Comparison of ENCODE assay signal across 19 mouse cellular contexts in genomic region chr4:138648096-138648635, GRCm38 (mm10). TPM values are rescaled to one million over a fixed set of nuclear protein-coding genes. Genes with fewer than 3 reads are reported as not detected.
DNase-seq lines count a peak whose midpoint lies in the region; ATAC-seq and TF ChIP-seq lines count a peak whose summit lies in the region.
"Had no signal": no experiment of that assay in that cellular context is flagged by ENCODE, and none has a peak within 500 bp of the region (broad histone marks: within the 10 kb centered on the region; RNA-seq: fewer than 3 reads in every experiment).

No protein-coding gene starts in this region.

- DNase-seq in kidney, adult 11 months: peak; percentile 15
- DNase-seq in kidney, postnatal 25 days: no peak
- DNase-seq in ES-E14 (ENCODE audit: low read depth, low spot score): peak; percentile 20
- no peak for DNase-seq in embryonic facial prominence, embryonic 11.5 days (ENCODE audit: low spot score)
- DNase-seq in kidney, postnatal 14 days: peak; percentile 14
- no peak for DNase-seq in left cerebral cortex, postnatal 36 days (ENCODE audit: low spot score in 2 of 2)
- DNase-seq in left cerebral cortex, postnatal 14 days (ENCODE audit: low spot score in 2 of 2): no peak
- DNase-seq: adrenal gland, postnatal 14 days; cerebellum, adult 2 months; heart, postnatal 10 days; liver; lung, embryonic 14.5 days; thymus, postnatal 4 days had no signal

- H3K27ac ChIP-seq in ES-E14 (ENCODE audit: insufficient read depth, low read depth, low read length, poor library complexity, severe bottlenecking): no peak overlapping the region
- no peak overlapping the region for H3K27ac ChIP-seq in embryonic facial prominence, embryonic 11.5 days (replicated peaks; ENCODE audit: low read depth, low read length)
- H3K27ac ChIP-seq: stomach, embryonic 15.5 days had no signal

- in situ Hi-C loops in ES-E14 (cut with MboI; ENCODE audit: low sequenced_read_pairs in 2 of 2, unreplicated experiment in 2 of 2): no loop called here

- intact Hi-C loops in left cerebral cortex, postnatal 36 days (cut with DNase I): no loop called here
- intact Hi-C loops in left cerebral cortex, postnatal 14 days (cut with DNase I): no loop called here

- H3K4me3 ChIP-seq in ES-E14 (ENCODE audit: insufficient read depth in 1 of 2, low read depth in 1 of 2, low read length in 2 of 2, poor library complexity in 1 of 2, severe bottlenecking in 1 of 2): no peak overlapping the region
- no peak overlapping the region for H3K4me3 ChIP-seq in embryonic facial prominence, embryonic 11.5 days (ENCODE audit: low read depth, low read length)
- H3K4me3 ChIP-seq: erythroblast, embryonic 14.5 days; stomach, embryonic 15.5 days had no signal

- H3K4me1 ChIP-seq in ES-E14 (ENCODE audit: control insufficient read depth in 2 of 2, insufficient read depth in 2 of 2, low read length in 2 of 2, poor library complexity in 1 of 2): peaks cover 3 to 7% of the 10 kb centered on the region in 2 experiments; a peak in 2 of 4 replicates
- no peaks in the 10 kb centered on the region for H3K4me1 ChIP-seq in embryonic facial prominence, embryonic 11.5 days (ENCODE audit: control insufficient read depth, insufficient read depth, low read length)
- H3K4me1 ChIP-seq: stomach, embryonic 15.5 days had no signal

- 0 out of 2 replicates have a peak, but pooled peaks have one; percentile 44 for ATAC-seq in embryonic facial prominence, embryonic 11.5 days (replicated peaks; ENCODE audit: insufficient number of reproducible peaks, low FRiP score, low TSS enrichment, low read depth)
- no peak for ATAC-seq in megakaryocyte-erythroid progenitor cell, adult 5-6 weeks (replicated peaks; ENCODE audit: low FRiP score, low TSS enrichment, poor library complexity, severe bottlenecking)

- H3K4me2 ChIP-seq in embryonic facial prominence, embryonic 11.5 days (ENCODE audit: low read depth, low read length): no peak overlapping the region
- H3K4me2 ChIP-seq: lung, embryonic 14.5 days; stomach, embryonic 15.5 days had no signal

- H3K27me3 ChIP-seq in embryonic facial prominence, embryonic 11.5 days (ENCODE audit: control insufficient read depth, insufficient read depth, low read length): no peaks in the 10 kb centered on the region
- H3K27me3 ChIP-seq: stomach, embryonic 15.5 days had no signal

- no peak overlapping the region for H3K9ac ChIP-seq in ES-E14 (ENCODE audit: insufficient read depth, low read depth, low read length, poor library complexity, severe bottlenecking)
- H3K9ac ChIP-seq in embryonic facial prominence, embryonic 11.5 days (replicated peaks; ENCODE audit: low read length): no peak overlapping the region
- H3K9ac ChIP-seq: lung, embryonic 14.5 days; stomach, embryonic 15.5 days had no signal

- H3K9me3 ChIP-seq in ES-E14 (ENCODE audit: control insufficient read depth, insufficient read depth, low read depth, low read length): no peaks in the 10 kb centered on the region
- no peaks in the 10 kb centered on the region for H3K9me3 ChIP-seq in embryonic facial prominence, embryonic 11.5 days (replicated peaks; ENCODE audit: control insufficient read depth, low read length)
- H3K9me3 ChIP-seq: stomach, embryonic 15.5 days had no signal

- 59% methylated on average over 3 of the region's 3 CpGs for WGBS in embryonic facial prominence, embryonic 11.5 days

- H3K36me3 ChIP-seq in ES-E14 (ENCODE audit: control insufficient read depth, insufficient read depth, low read length, poor library complexity, severe bottlenecking): no peaks in the 10 kb centered on the region
- no peaks in the 10 kb centered on the region for H3K36me3 ChIP-seq in embryonic facial prominence, embryonic 11.5 days (replicated peaks; ENCODE audit: control insufficient read depth, insufficient read depth, low read depth, low read length)
- H3K36me3 ChIP-seq: G1E; stomach, embryonic 15.5 days had no signal

TF ChIP-seq in ES-E14, 5 proteins besides CTCF, POLR2A, EP300 and RAD21:
- TF ChIP-seq ZC3H11A (IDR thresholded peaks at IDR 0.05; ENCODE audit: borderline replicate concordance, low read depth, low read length) (no peak), ZNF384 (IDR thresholded peaks at IDR 0.05; ENCODE audit: low read depth, low read length) (no peak), CHD2 (IDR thresholded peaks at IDR 0.05; ENCODE audit: low read depth, low read length) (no peak), HCFC1 (IDR thresholded peaks at IDR 0.05; ENCODE audit: borderline replicate concordance, insufficient read depth, low read length) (no peak), MAFK (IDR thresholded peaks at IDR 0.05; ENCODE audit: insufficient read depth, low read depth, low read length) (no peak)

RNA-seq across cellular contexts. Expression of gene Vwa5b1, which starts 12.5 kb away (rescaled TPM):
- total RNA-seq in ES-E14 (2012; rRNA removed): 0.21 TPM in 1 of 2 replicates, not detected in the other
- polyA plus RNA-seq in embryonic facial prominence, embryonic 11.5 days (2014; fragmentation: Nextera tagmentation; extraction: Ambion mirVana): 0.11 and 0.24 TPM in 2 replicates
- total RNA-seq in left cerebral cortex, postnatal 36 days (2021): 1 to 10 TPM; 4.9 to 5.0 TPM
- total RNA-seq in megakaryocyte-erythroid progenitor cell, adult 5-6 weeks (2014; fragmentation: Nextera tagmentation): not detected in 2 replicates
- total RNA-seq in megakaryocyte-erythroid progenitor cell, adult 5-6 weeks (2017): 0.61 TPM in 1 of 2 replicates, not detected in the other
- total RNA-seq in left cerebral cortex, postnatal 14 days (2021): 1 to 10 TPM; 3.1 to 4.3 TPM
- total RNA-seq: adrenal gland, postnatal 14 days; gastrocnemius, adult 8-10 months; heart, adult 8-10 months had no signal
- polyA plus RNA-seq: erythroblast, embryonic 14.5 days; G1E had no signal

Comparison
In these comparisons a context has a peak if more than half of its experiments do, and no peak if none do; other contexts are left out.
1. DNase-seq: peak in kidney, adult 11 months (single experiment), ES-E14 (single experiment) and kidney, postnatal 14 days (single experiment); none in kidney, postnatal 25 days (0 of 2), embryonic facial prominence, embryonic 11.5 days (single experiment), left cerebral cortex, postnatal 36 days (0 of 2) and left cerebral cortex, postnatal 14 days (0 of 2).